Comparison of ENCODE assay signal across 9 mouse cellular contexts in genomic region chrX:36744735-36745134, GRCm38 (mm10). TPM values are rescaled to one million over a fixed set of nuclear protein-coding genes. Genes with fewer than 3 reads are reported as not detected.
DNase-seq lines count a peak whose midpoint lies in the region; ATAC-seq and TF ChIP-seq lines count a peak whose summit lies in the region.
"Had no signal": no experiment of that assay in that cellular context is flagged by ENCODE, and none has a peak within 500 bp of the region (broad histone marks: within the 10 kb centered on the region; RNA-seq: fewer than 3 reads in every experiment).

No protein-coding gene starts in this region.

- TF ChIP-seq POLR2A in kidney, adult 2 months (IDR thresholded peaks at IDR 0.05; ENCODE audit: low read depth, low read length), result no peak

- ATAC-seq in kidney, embryonic 16.5 days (ENCODE audit: low FRiP score, low TSS enrichment), result no peak
- peak; percentile 85 for ATAC-seq in common myeloid progenitor, adult 5-6 weeks (replicated peaks; ENCODE audit: low read depth, poor library complexity, severe bottlenecking)

- H3K4me3 ChIP-seq in kidney, adult 2 months (ENCODE audit: insufficient read depth, low read depth, low read length), result 0 out of 2 replicates have a peak overlapping the region, but pooled peaks have one; percentile 7
- no peak overlapping the region for H3K4me3 ChIP-seq in kidney, embryonic 16.5 days (ENCODE audit: low read length)
- peak overlapping the region; percentile 80; the same call in 1 of the 2 replicates for H3K4me3 ChIP-seq in E14TG2a.4 (replicated peaks; ENCODE audit: low read length)
- no peak overlapping the region for H3K4me3 ChIP-seq in forebrain, embryonic 10.5 days

- no peak overlapping the region for H3K4me2 ChIP-seq in kidney, embryonic 16.5 days (replicated peaks; ENCODE audit: low read depth, low read length)

- H3K4me1 ChIP-seq in kidney, adult 2 months (ENCODE audit: control insufficient read depth, insufficient read depth, low read length), result no peaks in the 10 kb centered on the region
- H3K4me1 ChIP-seq in kidney, embryonic 16.5 days (ENCODE audit: insufficient read depth, low read length), result peaks cover 8% of the 10 kb centered on the region; the same call in 1 of the 2 replicates
- peaks cover 37% of the 10 kb centered on the region for H3K4me1 ChIP-seq in E14TG2a.4 (replicated peaks; ENCODE audit: low read depth, low read length)
- H3K4me1 ChIP-seq in forebrain, embryonic 10.5 days, result peaks cover 6% of the 10 kb centered on the region

- 68% methylated on average over 7 of the region's 7 CpGs for WGBS in kidney, adult 2 months
- 62% methylated on average over 7 of the region's 7 CpGs for WGBS in kidney, embryonic 16.5 days
- WGBS in forebrain, embryonic 10.5 days, result 66% methylated on average over 7 of the region's 7 CpGs

- no peak overlapping the region for H3K9ac ChIP-seq in kidney, embryonic 16.5 days (replicated peaks; ENCODE audit: low read length)

- H3K9me3 ChIP-seq in kidney, embryonic 16.5 days (ENCODE audit: low read length), result no peaks in the 10 kb centered on the region
- H3K9me3 ChIP-seq in E14TG2a.4 (ENCODE audit: low read length), result no peaks in the 10 kb centered on the region
- no peaks in the 10 kb centered on the region for H3K9me3 ChIP-seq in forebrain, embryonic 10.5 days

- TF ChIP-seq CTCF in kidney, adult 2 months (conservative IDR thresholded peaks at IDR 0.05; ENCODE audit: insufficient read depth, insufficient read length, low read depth, low read length), result no peak
- no peak for TF ChIP-seq CTCF in E14TG2a.4 (conservative IDR thresholded peaks at IDR 0.05; ENCODE audit: low read length)

- peak; percentile 42 for DNase-seq in kidney, adult 2 months
- DNase-seq in kidney, postnatal 25 days, result peak; percentile 14 to 62
- DNase-seq in right cerebral cortex, postnatal 14 days, result peak; percentile 25
- DNase-seq in layer of hippocampus, postnatal 10 days (ENCODE audit: low spot score in 2 of 2), result no peak
- no peak for DNase-seq in forebrain, embryonic 10.5 days (ENCODE audit: extremely low spot score, low spot score)

- no peaks in the 10 kb centered on the region for H3K36me3 ChIP-seq in kidney, adult 2 months (ENCODE audit: control insufficient read depth, insufficient read depth, low read length)
- no peaks in the 10 kb centered on the region for H3K36me3 ChIP-seq in kidney, embryonic 16.5 days (ENCODE audit: insufficient read depth, low read length)
- H3K36me3 ChIP-seq in E14TG2a.4 (ENCODE audit: insufficient read depth, low read length), result no peaks in the 10 kb centered on the region
- no peaks in the 10 kb centered on the region for H3K36me3 ChIP-seq in forebrain, embryonic 10.5 days (replicated peaks)

- no peak overlapping the region for H3K27ac ChIP-seq in kidney, adult 2 months (ENCODE audit: insufficient read depth, low read depth, low read length)
- H3K27ac ChIP-seq in kidney, embryonic 16.5 days (ENCODE audit: low read length), result no peak overlapping the region
- H3K27ac ChIP-seq in forebrain, embryonic 10.5 days, result no peak overlapping the region

- H3K27me3 ChIP-seq in kidney, adult 2 months (replicated peaks; ENCODE audit: control insufficient read depth, insufficient read depth, low read length), result no peaks in the 10 kb centered on the region
- H3K27me3 ChIP-seq in kidney, embryonic 16.5 days (ENCODE audit: insufficient read depth, low read length), result no peaks in the 10 kb centered on the region
- no peaks in the 10 kb centered on the region for H3K27me3 ChIP-seq in E14TG2a.4 (ENCODE audit: insufficient read depth, low read length)
- H3K27me3 ChIP-seq in forebrain, embryonic 10.5 days (ENCODE audit: poor library complexity, severe bottlenecking), result no peaks in the 10 kb centered on the region

RNA-seq across cellular contexts. Expression of gene Slc25a43, which starts 1.3 kb away (rescaled TPM):
- 0.97 and 1.6 TPM in 2 replicates for polyA plus RNA-seq in kidney, adult 2 months (2012; rRNA removed)
- polyA plus RNA-seq in kidney, embryonic 16.5 days (2015; fragmentation: Nextera tagmentation; extraction: Ambion mirVana), result 2.9 and 3.3 TPM in 2 replicates
- 1.7 TPM in 1 of 2 replicates, not detected in the other for total RNA-seq in common myeloid progenitor, adult 5-6 weeks (2017)
- under 1 TPM; 0.40 to 0.64 TPM for total RNA-seq in layer of hippocampus, postnatal 10 days (2021)
- polyA plus RNA-seq in forebrain, embryonic 10.5 days (2016; fragmentation: Nextera tagmentation; extraction: Ambion mirVana), result 1.1 and 1.8 TPM in 2 replicates
- total RNA-seq: left cerebral cortex, postnatal 10 days had no signal

RNA-seq across cellular contexts. Expression of gene Slc25a5, which starts 50.7 kb away (rescaled TPM):
- polyA plus RNA-seq in kidney, adult 2 months (2012; rRNA removed), result 1,901 and 2,104 TPM in 2 replicates
- 924 and 964 TPM in 2 replicates for polyA plus RNA-seq in kidney, embryonic 16.5 days (2015; fragmentation: Nextera tagmentation; extraction: Ambion mirVana)
- total RNA-seq in common myeloid progenitor, adult 5-6 weeks (2017), result 896 and 911 TPM in 2 replicates
- total RNA-seq in layer of hippocampus, postnatal 10 days (2021), result 100 to 1,000 TPM; 343 to 357 TPM
- polyA plus RNA-seq in forebrain, embryonic 10.5 days (2016; fragmentation: Nextera tagmentation; extraction: Ambion mirVana), result 867 and 903 TPM in 2 replicates

Comparison
In these comparisons a context has a peak if more than half of its experiments do, and no peak if none do; other contexts are left out.
1. H3K4me3 ChIP-seq: peak in kidney, adult 2 months (single experiment) and E14TG2a.4 (single experiment); none in kidney, embryonic 16.5 days (single experiment) and forebrain, embryonic 10.5 days (single experiment).
2. DNase-seq: peak in kidney, adult 2 months (single experiment), kidney, postnatal 25 days (2 of 2) and right cerebral cortex, postnatal 14 days (single experiment); none in layer of hippocampus, postnatal 10 days (0 of 2) and forebrain, embryonic 10.5 days (single experiment).